Mouse (Mus musculus) liver, embryonic 14.5 days (tissue): Measurements from ENCODE around the gene Sult3a2.

Experiments used
- CTCF ChIP-seq: IDR thresholded peaks from 2 replicates; pipeline ENCODE4 v1.5.1; 2016; ENCODE audit warnings: antibody characterized with exemption, low read depth, control low read depth
- EP300 ChIP-seq: IDR thresholded peaks from 2 replicates; pipeline ENCODE4 v1.6.1; 2016; ENCODE audit warnings: antibody characterized with exemption, low read depth

GRCm38 (mm10) chr10:33723764-33724163, 62.7 kb downstream of the Sult3a2 start:
- TF ChIP-seq CTCF (no peak), EP300 (no peak)
